Mouse (Mus musculus): ENCODE measurements around the gene Olfr531.

The Olfr531 gene

DNA sequence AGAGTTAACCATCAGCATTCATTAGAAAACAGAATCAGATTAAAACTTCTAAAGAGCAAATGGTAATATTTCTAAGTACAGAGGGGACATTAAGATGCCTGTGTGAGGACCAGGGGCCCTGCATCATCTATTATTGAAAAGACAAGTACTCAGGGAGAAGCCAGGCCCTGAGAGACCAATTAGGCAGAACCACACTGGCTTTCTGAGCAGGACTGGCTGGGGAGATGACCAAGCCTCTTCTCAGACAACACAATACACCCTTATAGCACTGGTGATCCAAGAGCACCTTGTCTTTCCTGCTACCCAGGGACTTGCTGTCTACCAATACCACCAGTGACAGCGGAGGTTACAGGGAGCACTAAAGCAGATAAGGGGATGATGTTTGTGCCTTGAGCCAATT, at the start of gene Olfr531:
Gene Olfr531 (minus strand): TSS at position 101 of the 400 bp plus-strand sequence.
- no peak for DNase-seq (ENCODE audit: low read depth, low spot score)

DNA sequence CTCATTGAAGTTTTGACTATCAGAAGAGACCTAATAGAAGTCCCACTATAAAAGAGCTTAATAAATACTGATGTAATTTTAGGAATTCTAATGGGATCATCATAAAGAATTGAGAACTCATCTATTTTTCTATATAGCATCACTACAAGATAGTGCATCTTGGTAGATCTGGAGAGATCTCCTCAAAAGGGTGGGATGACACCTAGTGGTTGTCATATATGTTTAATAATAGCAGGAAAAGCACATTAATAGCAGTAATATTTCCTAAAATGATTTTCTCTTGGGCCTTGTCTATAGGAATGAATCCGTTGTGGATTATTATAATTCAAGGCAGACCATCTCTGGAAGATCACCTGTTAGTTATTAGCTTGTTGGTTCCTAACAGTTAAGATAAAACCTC, 40.4 kb upstream of the Olfr531 start:
- DNase-seq (ENCODE audit: low read depth, low spot score), result no peak

DNA sequence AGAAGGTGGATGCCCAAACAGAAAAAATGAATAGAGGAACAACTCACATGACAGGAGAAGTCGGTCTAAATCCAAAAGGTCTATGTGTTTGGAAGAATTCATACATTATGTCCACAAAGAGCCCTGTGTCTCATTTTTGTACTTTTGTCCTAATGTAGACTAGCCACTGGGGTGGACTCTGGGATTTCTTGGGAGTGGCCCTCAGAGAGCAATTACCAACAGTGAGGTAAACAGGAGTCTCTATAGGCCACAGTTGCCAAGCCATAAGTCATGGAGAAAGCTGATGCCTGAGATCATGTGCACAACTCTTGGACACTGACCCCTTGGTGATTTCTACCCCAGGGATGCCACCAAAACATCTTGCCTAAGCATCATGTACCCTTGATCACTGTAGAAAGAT, 18.8 kb upstream of the Olfr531 start, which contains the start of gene Olfr532:
Gene Olfr532 (minus strand): TSS at position 101 of the 400 bp plus-strand sequence.
- no peak for DNase-seq (ENCODE audit: low read depth, low spot score)

DNA sequence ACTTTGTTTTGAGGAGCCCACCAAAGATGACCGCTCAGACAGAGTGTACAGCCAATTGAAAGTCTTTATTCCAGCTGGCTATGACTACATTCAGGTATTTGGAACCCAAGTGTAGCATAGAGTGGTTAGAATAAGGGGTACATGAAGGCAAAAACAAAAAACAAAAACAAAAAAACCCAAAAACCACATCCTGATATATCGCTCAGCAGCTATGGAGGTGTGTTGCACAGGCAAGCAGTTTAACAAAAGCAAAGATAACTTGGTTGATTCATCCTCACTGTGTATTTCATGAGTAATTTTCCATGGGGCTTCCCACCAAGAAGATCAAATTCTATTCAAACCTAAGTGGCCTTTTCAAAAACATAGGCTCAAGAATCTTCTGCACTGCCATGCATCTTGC, 25.8 kb downstream of the Olfr531 start:
- DNase-seq (ENCODE audit: low read depth, low spot score), result no peak

DNA sequence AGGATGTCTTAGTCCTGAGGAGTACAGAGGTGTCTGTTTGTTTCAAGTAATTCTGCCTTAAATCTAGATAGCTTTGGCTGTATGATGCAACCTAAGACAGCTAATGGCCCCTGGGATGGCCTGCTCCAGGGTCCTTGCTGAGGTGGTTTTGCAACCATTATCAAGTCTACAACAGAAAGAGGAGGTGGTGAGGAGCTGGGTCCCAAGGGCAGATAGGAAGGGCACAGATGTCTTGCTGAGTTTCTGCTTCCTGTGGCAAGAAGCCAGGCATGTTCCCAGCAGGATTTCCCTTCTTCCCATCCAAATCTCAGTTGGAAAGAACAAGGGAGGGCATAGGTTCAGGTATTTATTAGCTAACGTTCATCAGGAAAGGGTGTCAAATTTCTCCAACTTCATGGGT, 26.5 kb downstream of the Olfr531 start, which contains the start of gene Olfr530:
Gene Olfr530 (minus strand): TSS at position 101 of the 400 bp plus-strand sequence.
- no peak for DNase-seq (ENCODE audit: low read depth, low spot score)

DNA sequence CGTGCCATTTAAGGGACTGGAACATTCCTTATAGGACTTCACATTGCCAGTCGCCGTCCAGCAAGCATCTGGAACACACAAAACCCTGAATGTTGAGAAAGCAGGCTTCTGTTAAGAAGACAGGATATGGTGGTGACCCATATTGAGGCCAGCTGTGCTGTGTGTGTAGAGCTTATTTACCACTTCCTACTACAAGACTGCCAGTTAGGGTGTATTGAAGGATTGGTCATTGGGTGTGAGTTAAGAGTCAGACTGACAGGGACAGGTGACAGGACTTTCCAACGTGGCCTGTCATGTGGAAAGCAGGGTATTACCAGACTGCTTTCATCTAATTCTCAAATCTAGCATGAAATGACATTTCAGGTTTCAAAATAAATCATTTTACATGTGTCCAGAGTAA, 28.4 kb downstream of the Olfr531 start:
- DNase-seq (ENCODE audit: low read depth, low spot score), result no peak

DNA sequence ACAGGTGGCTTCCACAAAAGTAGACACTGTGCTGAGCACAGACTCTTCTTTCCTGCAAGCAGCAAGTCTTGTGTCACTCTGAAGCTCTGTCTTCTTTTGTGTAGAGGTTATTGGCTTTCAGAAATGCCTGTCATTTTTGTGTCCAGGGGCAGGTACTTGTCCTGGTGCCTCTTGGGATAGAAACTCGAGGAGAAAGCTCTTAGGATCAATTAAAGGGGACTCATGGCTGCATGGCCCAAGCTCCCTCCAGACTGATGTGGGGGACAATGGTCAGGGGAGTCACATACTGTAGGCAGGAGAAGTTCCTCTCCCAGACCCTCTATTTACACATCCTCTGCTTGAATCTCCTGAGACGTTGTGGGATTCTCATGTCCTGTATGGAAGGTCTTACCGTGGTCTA, 41.1 kb downstream of the Olfr531 start, which contains the start of gene Olfr60:
Gene Olfr60 (minus strand): TSS at position 101 of the 400 bp plus-strand sequence.
- DNase-seq (ENCODE audit: low read depth, low spot score), result no peak

Measured in retina, postnatal 7 days (tissue).